Mouse (Mus musculus) embryonic facial prominence, embryonic 15.5 days (tissue): ENCODE results near the gene Dmrtc2. TPM values are rescaled to one million over a fixed set of nuclear protein-coding genes. Genes with fewer than 3 reads are reported as not detected.

Experiments
- ATAC-seq: fragments of 200-750 bp; cut with Nextera tagmentation; 2 replicates; pipeline ENCODE4 v1.8.0; 2017; ENCODE audit warnings: low read depth, moderate TSS enrichment; ENCODE audit not compliant: insufficient number of reproducible peaks, low FRiP score, low TSS enrichment
- H3K27ac ChIP-seq: fragments of 300-500 bp; sonication (generic); replicated peaks from 2 replicates; pipeline ENCODE4 v1.5.1; 2015; ENCODE audit warnings: mild to moderate bottlenecking, inconsistent platforms
- H3K27me3 ChIP-seq: fragments of 300-500 bp; sonication (generic); 2 replicates; pipeline ENCODE4 v1.6.1; 2015; ENCODE audit warnings: inconsistent platforms
- H3K36me3 ChIP-seq: fragments of 300-500 bp; sonication (generic); 2 replicates; pipeline ENCODE4 v1.6.1; 2015; ENCODE audit warnings: mild to moderate bottlenecking, inconsistent platforms
- H3K4me1 ChIP-seq: fragments of 300-500 bp; sonication (generic); 2 replicates; pipeline ENCODE4 v1.6.1; 2015; ENCODE audit warnings: inconsistent platforms
- H3K4me2 ChIP-seq: fragments of 300-500 bp; sonication (generic); replicated peaks from 2 replicates; pipeline ENCODE4 v1.6.1; 2015; ENCODE audit warnings: mild to moderate bottlenecking, inconsistent platforms
- H3K4me3 ChIP-seq: fragments of 300-500 bp; sonication (generic); replicated peaks from 2 replicates; pipeline ENCODE4 v1.5.1; 2015; ENCODE audit warnings: mild to moderate bottlenecking, inconsistent platforms
- H3K9ac ChIP-seq: fragments of 300-500 bp; sonication (generic); 2 replicates; pipeline ENCODE4 v1.6.1; 2015; ENCODE audit warnings: inconsistent platforms
- H3K9me3 ChIP-seq: fragments of 300-500 bp; sonication (generic); replicated peaks from 2 replicates; pipeline ENCODE4 v1.6.1; 2016; ENCODE audit warnings: inconsistent platforms
- WGBS: fragments of 180-500 bp; shearing (Covaris S2); methylation state at CpG from one replicate; pipeline ENCODE4 v1.1.7; 2015; 5-methylcytosine and 5-hydroxymethylcytosine counted together
- polyA plus RNA-seq: library from polyadenylated mRNA; unstranded; fragments of >200 nt; fragmentation: Nextera tagmentation; extraction: Ambion mirVana; gene quantifications from 2 replicates; pipeline ENCODE4 v1.2.1, GENCODE M21; 2015

Dmrtc2 gene
- polyA plus RNA-seq, 1 experiment from 2014 or later: 0.09 TPM

DNA sequence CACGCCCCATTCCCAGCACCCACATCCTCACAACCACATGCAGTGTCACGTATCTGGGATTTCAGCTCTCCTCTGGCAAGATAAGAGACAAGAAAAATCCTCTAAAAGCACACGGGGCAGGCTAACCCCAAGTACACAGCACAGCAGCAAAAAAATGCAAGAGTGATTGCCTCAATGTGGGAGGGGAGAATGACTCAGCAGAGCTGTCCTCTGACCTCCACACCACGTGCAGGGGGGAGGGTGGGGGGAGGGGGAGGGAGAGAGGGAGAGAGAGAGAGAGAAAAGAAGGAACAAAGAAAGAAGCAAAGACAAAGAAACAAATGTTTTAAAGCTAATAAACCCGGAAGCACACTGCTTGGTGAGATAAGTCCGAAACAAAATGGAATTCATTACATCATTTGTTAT, 19.0 kb upstream of the Dmrtc2 start:
- no peak for ATAC-seq
- no peak overlapping the region for H3K9ac ChIP-seq
- H3K4me3 ChIP-seq: no peak overlapping the region
- no peak overlapping the region for H3K4me2 ChIP-seq
- 35% methylated on average over 6 of the region's 6 CpGs for WGBS
- H3K4me1 ChIP-seq: 0 out of 2 replicates have a peak, but pooled peaks cover 5% of the 10 kb centered on the region
- H3K27me3 ChIP-seq: no peaks in the 10 kb centered on the region
- no peaks in the 10 kb centered on the region for H3K36me3 ChIP-seq
- no peaks in the 10 kb centered on the region for H3K9me3 ChIP-seq
- no peak overlapping the region for H3K27ac ChIP-seq

- no peak overlapping the region for H3K9ac ChIP-seq
- no peak for ATAC-seq
- H3K4me1 ChIP-seq: 0 out of 2 replicates have a peak, but pooled peaks cover 5% of the 10 kb centered on the region
- no peak overlapping the region for H3K27ac ChIP-seq
- H3K27me3 ChIP-seq: no peaks in the 10 kb centered on the region
- H3K9me3 ChIP-seq: no peaks in the 10 kb centered on the region
- H3K36me3 ChIP-seq: no peaks in the 10 kb centered on the region
- no peak overlapping the region for H3K4me3 ChIP-seq
- WGBS: 87% methylated on average over 5 of the region's 5 CpGs
- no peak overlapping the region for H3K4me2 ChIP-seq
Measured at GRCm38 (mm10) chr7:24851596-24852325, 18.1 kb upstream of the Dmrtc2 start.

- no peaks in the 10 kb centered on the region for H3K9me3 ChIP-seq
- H3K4me3 ChIP-seq: no peak overlapping the region
- H3K36me3 ChIP-seq: no peaks in the 10 kb centered on the region
- no peak overlapping the region for H3K4me2 ChIP-seq
- 76% methylated on average over 8 of the region's 8 CpGs for WGBS
- ATAC-seq: no peak
- 0 out of 2 replicates have a peak, but pooled peaks cover 5% of the 10 kb centered on the region for H3K4me1 ChIP-seq
- no peak overlapping the region for H3K9ac ChIP-seq
- no peak overlapping the region for H3K27ac ChIP-seq
- no peaks in the 10 kb centered on the region for H3K27me3 ChIP-seq
Measured at GRCm38 (mm10) chr7:24852557-24853232, 17.2 kb upstream of the Dmrtc2 start.

- Histone ChIP-seq H3K9me3 (no peaks in the 10 kb centered on the region), H3K36me3 (no peaks in the 10 kb centered on the region)
- no peak for ATAC-seq
Measured at GRCm38 (mm10) chr7:24853233-24853563, 16.7 kb upstream of the Dmrtc2 start.

DNA sequence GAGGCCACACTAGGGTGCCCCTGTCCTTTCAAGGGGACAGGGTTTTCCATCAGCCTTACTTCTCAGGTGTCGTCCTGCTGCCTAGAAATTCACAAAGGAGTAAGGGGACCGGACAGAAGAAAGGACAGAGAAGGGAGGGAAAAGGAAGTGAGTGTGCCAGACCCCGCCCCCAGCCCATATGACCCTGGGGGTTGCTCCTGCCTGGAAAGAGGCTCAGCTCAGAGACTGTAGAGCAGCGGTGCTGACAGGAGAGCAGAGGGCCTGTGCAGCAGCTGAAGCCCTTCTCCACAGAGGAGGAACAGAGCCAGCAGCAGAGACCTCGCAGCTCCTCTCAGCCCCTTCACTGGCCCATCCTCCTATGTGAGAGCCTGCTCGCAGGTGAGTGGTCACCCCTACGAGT, 16.2 kb upstream of the Dmrtc2 start:
- Histone ChIP-seq H3K27ac (no peak overlapping the region), H3K4me2 (no peak overlapping the region)

More at GRCm38 (mm10) chr7:24853233-24853563, 16.7 kb upstream of the Dmrtc2 start:
- Histone ChIP-seq H3K27me3 (no peaks in the 10 kb centered on the region), H3K27ac (no peak overlapping the region), H3K4me1 (0 out of 2 replicates have a peak, but pooled peaks cover 5% of the 10 kb centered on the region), H3K4me3 (no peak overlapping the region), H3K9ac (no peak overlapping the region), H3K4me2 (no peak overlapping the region)

DNA sequence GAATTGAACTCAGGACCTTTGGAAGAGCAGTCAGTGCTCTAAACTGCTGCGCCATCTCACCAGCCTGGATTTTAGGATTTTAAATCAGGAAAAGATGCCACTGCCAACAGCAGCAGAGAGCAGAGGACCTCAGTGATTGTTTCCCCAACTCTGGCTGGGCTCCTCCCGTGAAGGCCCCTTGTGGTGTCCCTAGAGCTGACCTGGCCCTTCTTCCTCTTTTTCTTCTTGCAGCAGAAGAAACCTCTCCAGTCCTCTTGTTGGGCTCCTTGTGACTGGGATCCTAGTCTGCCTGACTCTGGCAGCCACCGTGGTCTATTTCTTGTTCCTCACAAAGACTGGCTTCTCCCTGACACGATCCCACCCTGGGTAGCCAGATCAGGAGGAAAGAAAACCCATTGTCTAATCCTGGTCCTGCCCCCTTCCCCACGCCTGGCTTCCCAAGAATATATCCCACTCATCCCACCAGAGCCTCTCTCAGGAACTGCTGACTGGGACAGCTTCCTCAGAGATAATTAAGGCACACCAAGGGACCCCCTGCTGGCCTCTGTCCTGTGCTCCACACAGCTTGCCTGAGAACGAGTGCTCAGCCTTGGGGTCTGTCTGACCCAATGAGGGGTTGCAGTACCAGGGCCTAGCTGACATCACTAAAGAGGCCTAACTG, 13.3 kb upstream of the Dmrtc2 start:
- 39% methylated on average over 6 of the region's 6 CpGs for WGBS
- no peaks in the 10 kb centered on the region for H3K27me3 ChIP-seq
- H3K9ac ChIP-seq: no peak overlapping the region
- H3K27ac ChIP-seq: no peak overlapping the region
- no peaks in the 10 kb centered on the region for H3K36me3 ChIP-seq
- H3K4me1 ChIP-seq: 0 out of 2 replicates have a peak, but pooled peaks cover 5% of the 10 kb centered on the region
- H3K4me2 ChIP-seq: no peak overlapping the region
- H3K4me3 ChIP-seq: no peak overlapping the region
- H3K9me3 ChIP-seq: no peaks in the 10 kb centered on the region
- ATAC-seq: no peak

More for the DNA sequence above, 16.2 kb upstream of the Dmrtc2 start:
- Histone ChIP-seq H3K27me3 (no peaks in the 10 kb centered on the region), H3K4me1 (0 out of 2 replicates have a peak, but pooled peaks cover 5% of the 10 kb centered on the region), H3K4me3 (no peak overlapping the region), H3K9me3 (no peaks in the 10 kb centered on the region), H3K9ac (no peak overlapping the region), H3K36me3 (no peaks in the 10 kb centered on the region)
- no peak for ATAC-seq
- 27% methylated on average over 7 of the region's 7 CpGs for WGBS

DNA sequence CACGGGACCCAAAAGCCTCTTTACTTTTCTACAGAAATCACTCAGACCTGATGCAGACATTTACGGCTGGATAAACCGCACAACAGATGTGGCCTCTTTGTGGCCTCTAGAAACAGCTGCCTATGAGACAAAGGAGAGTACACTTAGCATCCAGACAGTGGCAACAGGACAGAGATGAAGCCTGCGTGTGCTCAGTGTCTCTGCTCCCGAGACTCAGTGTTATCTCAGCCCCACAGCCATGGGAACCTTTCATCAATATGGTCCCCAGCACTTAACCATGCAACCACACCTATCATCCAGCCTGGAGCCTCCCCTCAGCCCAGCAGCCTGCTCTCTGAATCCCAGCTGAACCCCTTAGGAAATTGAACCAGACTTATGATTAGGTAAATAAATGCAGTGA, 10.6 kb upstream of the Dmrtc2 start:
- no peak overlapping the region for H3K27ac ChIP-seq
- H3K4me3 ChIP-seq: no peak overlapping the region
- no peak overlapping the region for H3K9ac ChIP-seq
- no peak for ATAC-seq
- H3K36me3 ChIP-seq: no peaks in the 10 kb centered on the region
- no peaks in the 10 kb centered on the region for H3K9me3 ChIP-seq
- no peak overlapping the region for H3K4me2 ChIP-seq
- no peaks in the 10 kb centered on the region for H3K27me3 ChIP-seq
- WGBS: 69% methylated on average over 5 of the region's 5 CpGs
- no peaks in the 10 kb centered on the region for H3K4me1 ChIP-seq

DNA sequence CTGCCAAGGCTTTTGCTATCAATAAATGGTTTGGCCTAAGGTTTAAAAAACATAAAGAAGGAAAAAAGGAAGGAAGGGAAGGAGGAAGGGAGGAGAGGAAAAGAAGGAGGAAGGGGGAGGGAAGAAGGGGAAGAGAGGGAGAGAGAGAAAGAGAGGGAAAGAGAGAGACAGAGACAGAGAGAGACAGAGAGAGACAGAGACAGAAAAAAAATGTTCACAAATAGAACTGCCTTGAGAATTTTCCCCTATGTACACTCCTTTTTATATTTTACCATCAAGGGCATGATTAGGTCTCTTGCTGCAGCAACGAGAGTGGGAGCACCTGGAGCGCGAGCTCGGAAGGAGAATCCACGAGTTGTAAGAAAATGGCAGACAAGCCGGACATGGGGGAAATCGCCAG, 7.9 kb upstream of the Dmrtc2 start, which contains the start of gene Gm9844:
Gene Gm9844 (plus strand): TSS at position 301 of the 400 bp plus-strand sequence.
- Histone ChIP-seq H3K9ac (no peak within 1 kb of the TSS), H3K27me3 (no peaks in the 10 kb centered on the region), H3K9me3 (no peaks in the 10 kb centered on the region), H3K4me3 (no peak within 1 kb of the TSS), H3K4me1 (no peaks in the 10 kb centered on the region), H3K36me3 (no peaks in the 10 kb centered on the region), H3K27ac (no peak within 1 kb of the TSS), H3K4me2 (no peak within 1 kb of the TSS)
- ATAC-seq: no peak
- 89% methylated on average over 7 of the region's 7 CpGs for WGBS

GRCm38 (mm10) chr7:24862853-24863252, 7.0 kb upstream of the Dmrtc2 start:
- Histone ChIP-seq H3K27me3 (no peaks in the 10 kb centered on the region), H3K9me3 (no peaks in the 10 kb centered on the region), H3K4me2 (no peak overlapping the region), H3K27ac (no peak overlapping the region), H3K4me1 (no peaks in the 10 kb centered on the region), H3K36me3 (no peaks in the 10 kb centered on the region), H3K9ac (no peak overlapping the region), H3K4me3 (no peak overlapping the region)
- no peak for ATAC-seq
- 83% methylated on average over 4 of the region's 4 CpGs for WGBS

DNA sequence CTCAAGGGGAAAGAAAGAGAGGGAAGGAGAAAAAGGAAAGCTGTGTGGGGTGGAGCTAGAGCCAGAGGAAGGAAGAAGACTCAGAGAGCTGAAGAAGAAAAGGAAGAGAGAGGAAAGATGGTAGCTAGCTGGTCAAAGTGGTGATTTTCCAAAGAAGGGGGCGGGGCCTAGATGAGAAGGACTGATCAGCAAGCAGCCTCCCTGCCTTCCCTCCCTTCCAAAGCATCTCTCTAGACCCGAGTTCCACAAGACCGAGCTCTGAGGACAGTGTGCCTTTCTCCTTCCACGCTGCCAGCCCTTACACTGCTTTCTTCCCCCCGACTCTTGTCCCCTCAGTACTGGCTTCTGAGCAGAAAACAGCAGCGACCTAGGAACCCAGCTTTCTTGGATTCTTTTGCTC, 5.7 kb upstream of the Dmrtc2 start:
- no peak for ATAC-seq
- H3K4me3 ChIP-seq: no peak overlapping the region
- H3K4me1 ChIP-seq: no peaks in the 10 kb centered on the region
- no peaks in the 10 kb centered on the region for H3K27me3 ChIP-seq
- no peak overlapping the region for H3K4me2 ChIP-seq
- H3K27ac ChIP-seq: no peak overlapping the region
- no peak overlapping the region for H3K9ac ChIP-seq
- WGBS: 28% methylated on average over 6 of the region's 6 CpGs
- no peaks in the 10 kb centered on the region for H3K9me3 ChIP-seq
- H3K36me3 ChIP-seq: no peaks in the 10 kb centered on the region

DNA sequence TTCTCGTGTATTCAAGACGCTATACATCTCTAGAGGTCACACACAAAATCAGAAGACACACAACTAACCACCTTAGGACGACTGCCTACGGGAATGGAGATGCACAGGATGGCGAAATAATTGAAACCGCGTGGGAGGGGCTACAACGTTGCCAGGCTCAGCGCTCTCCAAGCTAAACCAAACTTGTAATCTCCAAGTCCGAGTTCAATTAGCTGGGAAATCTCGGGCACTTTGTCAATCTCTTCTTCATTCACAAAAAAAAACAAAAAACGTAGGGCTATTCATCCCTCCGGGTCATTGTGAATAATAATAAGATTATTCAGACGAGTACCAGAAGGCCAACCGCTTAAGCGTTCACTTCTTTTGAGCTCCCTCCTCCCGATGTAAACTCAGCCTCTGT, 777 bp upstream of the Dmrtc2 start:
- Histone ChIP-seq H3K4me2 (no peak overlapping the region), H3K4me1 (no peaks in the 10 kb centered on the region), H3K27ac (no peak overlapping the region), H3K36me3 (no peaks in the 10 kb centered on the region), H3K27me3 (no peaks in the 10 kb centered on the region), H3K9me3 (no peaks in the 10 kb centered on the region), H3K4me3 (no peak overlapping the region), H3K9ac (no peak overlapping the region)
- no peak for ATAC-seq
- WGBS: 65% methylated on average over 17 of the region's 17 CpGs
